Mouse (Mus musculus) liver, adult (tissue): ENCODE data around the gene Fra10ac1.
A peak's percentile ranks its signal among the peaks of the same experiment; 100 is the strongest.

ENCODE experiments used
- GATA4 ChIP-seq: IDR thresholded peaks from 2 replicates; pipeline ENCODE4 v1.6.1; 2014; ENCODE audit warnings: mild to moderate bottlenecking, low read length; ENCODE audit not compliant: insufficient replicate concordance

Gene Fra10ac1

GRCm38 (mm10) chr19:38244748-38245147, 20.8 kb upstream of the Fra10ac1 start:
- no peak for TF ChIP-seq GATA4

DNA sequence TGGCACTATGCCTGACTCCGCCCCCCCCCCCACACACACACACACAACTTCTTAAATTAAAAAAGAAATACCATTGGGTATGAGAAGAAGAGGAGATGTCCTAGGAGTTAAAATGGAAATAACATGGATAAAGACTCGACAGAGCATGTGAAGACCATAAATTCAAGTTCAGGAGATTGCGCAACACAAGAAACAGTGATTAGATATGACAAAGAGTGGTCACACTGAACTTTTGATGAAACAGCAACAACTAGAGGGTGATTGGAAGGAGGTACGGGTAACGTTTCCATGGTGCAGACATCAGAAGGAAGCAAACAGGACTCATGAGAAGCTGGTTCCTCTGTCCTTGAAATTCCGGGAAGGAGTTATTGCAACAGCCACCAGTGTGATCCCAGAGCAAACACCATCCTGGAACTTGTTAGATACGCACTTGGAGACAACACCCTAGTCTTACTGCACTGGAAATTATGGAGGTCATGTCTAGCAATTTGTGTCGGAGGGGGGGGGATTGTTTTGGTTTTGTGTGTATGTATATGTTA, 18.4 kb upstream of the Fra10ac1 start:
- TF ChIP-seq GATA4 = no peak

DNA sequence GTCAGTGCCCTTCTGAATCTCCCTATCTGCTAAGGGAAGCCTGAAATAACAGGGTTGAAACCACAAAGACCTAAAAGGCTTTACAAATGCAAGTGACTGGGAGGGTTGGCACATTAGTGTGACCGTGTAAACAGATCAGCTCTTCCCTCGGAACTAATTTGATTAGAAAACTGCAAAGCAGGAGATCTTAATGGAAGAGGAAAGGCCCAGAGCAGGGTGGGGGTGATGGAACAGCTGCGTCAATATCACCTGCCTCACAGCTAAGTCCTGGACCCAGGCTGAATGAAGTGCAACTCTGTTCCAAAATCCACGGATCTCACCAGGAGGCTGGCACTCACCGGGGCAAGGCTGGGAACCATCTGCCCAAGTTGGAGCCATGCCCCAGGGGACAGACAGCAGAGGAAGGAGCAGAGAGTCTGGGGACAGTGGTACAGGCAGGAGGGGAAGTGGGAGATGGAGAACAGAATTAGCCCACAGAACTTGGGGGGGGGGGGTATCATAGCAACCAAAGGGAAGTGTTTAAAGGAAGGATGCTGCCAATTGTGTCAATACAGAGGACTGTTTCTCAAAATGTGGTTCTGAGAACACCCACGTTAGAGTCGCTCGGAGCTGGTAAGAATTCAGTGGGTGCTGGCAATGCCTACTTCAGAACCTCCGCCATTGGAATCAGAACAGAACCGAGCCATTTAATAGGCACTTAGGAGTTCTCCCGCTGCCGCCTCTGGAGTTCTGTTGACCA, 14.4 kb upstream of the Fra10ac1 start:
- no peak for TF ChIP-seq GATA4

GRCm38 (mm10) chr19:38237834-38238212, 13.9 kb upstream of the Fra10ac1 start:
- no peak for TF ChIP-seq GATA4

DNA sequence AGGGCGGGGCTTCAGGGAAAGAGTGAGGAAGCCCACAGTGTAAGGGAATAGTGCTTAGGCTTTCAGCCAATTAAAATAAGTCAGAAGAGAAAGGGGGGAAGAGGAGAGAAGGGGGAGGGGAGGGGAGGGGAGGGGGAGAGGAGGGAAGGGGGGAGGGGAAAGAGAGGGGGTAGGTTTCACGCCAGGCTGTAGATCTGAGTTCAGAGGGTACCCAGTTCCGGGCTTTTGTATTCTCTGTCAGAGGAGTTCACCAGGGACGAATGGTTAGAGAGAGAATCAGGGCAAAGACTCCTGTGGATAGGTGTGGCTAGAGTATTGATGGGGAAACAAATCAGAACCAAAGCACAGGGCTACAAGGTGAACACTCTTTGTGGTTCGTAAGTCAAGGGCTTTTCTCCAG, 12.6 kb upstream of the Fra10ac1 start:
- TF ChIP-seq GATA4 = no peak

DNA sequence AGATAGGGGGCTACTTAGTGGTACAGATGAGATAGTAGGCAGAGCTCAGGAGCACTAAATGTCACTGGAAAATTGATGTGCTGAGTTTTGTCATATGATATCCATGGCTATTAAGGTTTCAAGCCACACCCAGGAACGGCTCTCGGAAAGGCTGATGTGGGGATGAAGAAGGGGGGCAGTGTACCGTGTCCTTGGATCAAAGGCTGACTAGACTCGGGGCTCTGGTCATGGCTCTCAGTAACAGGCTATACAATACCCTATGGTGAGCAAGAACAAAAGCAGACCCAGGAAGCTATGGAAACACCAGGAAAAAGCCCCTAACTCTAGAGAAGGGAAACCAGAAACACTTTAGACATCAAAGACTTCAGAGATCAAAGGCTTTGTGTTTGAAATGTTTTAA, 8.6 kb upstream of the Fra10ac1 start:
- TF ChIP-seq GATA4 = no peak

DNA sequence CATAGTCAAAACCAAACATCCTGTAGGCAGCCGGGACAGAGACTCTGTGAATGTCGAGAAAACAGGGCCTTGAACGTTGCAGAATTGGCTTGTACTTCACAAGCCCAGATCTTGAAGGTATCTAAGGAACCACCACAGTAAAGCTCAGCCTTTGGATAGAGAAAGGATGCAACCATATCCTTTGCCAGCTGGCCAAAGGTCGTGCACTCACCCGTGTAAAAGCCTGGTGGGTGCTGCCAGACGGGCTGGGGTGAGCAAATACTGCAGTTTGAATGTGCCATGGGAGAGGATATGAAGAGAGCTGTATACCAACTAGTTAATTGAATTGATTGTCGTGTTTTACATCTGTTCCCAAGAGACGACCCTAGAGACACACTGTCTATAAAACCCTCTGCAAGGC, 8.1 kb upstream of the Fra10ac1 start:
- no peak for TF ChIP-seq GATA4

DNA sequence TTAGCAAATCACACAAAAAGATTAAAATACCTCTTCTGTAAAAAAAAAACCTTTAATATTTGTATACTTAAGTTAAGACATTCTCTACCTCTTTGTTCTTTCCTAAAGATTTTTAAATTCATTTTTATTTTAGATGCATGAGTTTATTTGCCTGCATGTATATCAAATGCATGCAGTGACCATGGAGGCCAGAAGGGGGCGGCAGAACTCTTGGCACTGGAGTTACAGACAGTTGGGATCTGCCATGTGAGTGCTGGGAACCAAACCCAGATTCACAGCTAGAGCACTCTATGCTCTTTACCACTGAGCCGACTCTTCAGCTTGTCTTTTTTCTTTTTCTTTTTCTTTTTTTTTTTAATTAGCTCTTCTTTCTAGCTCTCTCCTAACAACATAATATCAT, 4.7 kb upstream of the Fra10ac1 start:
- TF ChIP-seq GATA4 = no peak

- no peak for TF ChIP-seq GATA4
These were observed 717 bp upstream of the Fra10ac1 start for GRCm38 (mm10) chr19:38224685-38225060.

GRCm38 (mm10) chr19:38223356-38223904, 526 bp downstream of the Fra10ac1 start:
- TF ChIP-seq GATA4 = no peak

DNA sequence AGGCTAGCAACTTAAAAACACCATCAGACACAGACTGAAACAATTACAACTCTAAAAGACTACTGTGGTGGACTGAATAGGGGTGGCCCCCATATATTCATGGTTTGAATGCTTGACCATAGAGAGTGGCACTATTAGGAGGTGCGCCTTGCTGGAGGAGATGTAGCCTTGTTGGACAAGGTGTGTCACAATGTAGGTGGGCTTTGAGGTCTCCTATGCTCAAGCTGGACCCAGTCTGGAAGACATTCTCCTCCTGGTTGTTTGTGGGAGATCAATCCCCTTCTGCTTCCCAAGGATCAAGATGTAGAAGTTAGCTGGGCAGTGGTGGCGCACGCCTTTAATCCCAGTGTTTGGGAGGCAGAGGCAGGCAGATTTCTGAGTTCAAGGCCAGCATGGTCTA, 6.3 kb downstream of the Fra10ac1 start:
- TF ChIP-seq GATA4 = no peak

DNA sequence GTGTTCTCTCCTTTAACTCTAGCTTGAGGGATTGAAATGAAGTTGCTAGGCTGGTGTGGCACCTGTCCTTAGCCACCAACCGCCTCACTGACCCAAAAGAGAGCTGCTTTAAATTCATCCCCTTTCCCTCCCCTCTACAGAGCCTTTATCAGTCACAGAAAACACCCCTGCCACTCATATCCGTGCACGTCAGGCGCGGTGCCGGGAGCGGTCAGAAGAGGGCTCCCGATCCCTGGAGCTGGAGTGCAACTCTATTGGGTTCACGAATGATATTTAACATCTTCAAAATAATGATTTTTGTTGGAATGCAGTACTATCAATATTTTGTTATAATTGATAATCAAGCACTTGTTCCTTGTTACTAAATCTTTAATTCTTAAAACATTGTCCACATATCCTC, 17.3 kb downstream of the Fra10ac1 start:
- no peak for TF ChIP-seq GATA4

DNA sequence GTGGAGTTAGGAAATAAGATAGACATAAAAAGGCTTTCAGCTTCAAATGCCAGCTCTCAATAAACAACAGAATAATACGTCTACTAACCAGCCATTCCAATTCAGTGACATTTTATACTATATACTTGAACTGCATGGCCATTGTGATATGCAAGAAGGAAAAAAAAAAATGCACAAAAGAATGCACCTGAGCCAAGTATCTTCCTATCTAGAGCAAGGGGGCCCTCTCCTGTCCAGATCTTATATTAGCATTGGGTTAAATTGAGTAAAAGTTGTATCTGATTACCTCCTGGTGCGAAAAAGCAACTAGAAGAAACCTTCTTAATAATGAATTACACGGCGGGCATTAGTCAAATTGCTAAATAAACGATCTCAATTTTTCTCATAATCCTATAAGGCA, 25.2 kb downstream of the Fra10ac1 start:
- TF ChIP-seq GATA4 = no peak

DNA sequence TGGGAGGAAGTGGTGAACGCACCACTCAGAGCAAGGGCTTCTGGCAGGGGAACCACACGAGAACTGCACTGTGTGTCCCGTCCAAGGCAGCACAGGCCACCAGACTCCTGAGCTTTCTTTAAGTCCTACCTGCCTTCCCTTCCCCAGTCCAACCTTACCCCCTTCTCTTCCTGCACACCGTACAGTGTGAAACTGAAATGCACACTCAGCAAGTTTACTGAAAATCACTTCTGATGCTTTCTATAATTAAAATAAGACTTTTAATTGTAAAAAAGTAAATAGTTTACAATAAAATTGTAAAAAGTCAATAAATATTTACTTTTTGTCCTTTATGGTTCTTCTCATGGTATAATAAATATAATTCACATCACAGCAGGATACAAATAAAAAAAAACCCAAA, 28.7 kb downstream of the Fra10ac1 start:
- no peak for TF ChIP-seq GATA4

- 0 out of 2 replicates have a peak, but pooled peaks have one; percentile 15 for TF ChIP-seq GATA4
These were observed 32.5 kb downstream of the Fra10ac1 start for GRCm38 (mm10) chr19:38191446-38191845.

- TF ChIP-seq GATA4 = no peak
These were observed 33.4 kb downstream of the Fra10ac1 start for GRCm38 (mm10) chr19:38190606-38191005.

DNA sequence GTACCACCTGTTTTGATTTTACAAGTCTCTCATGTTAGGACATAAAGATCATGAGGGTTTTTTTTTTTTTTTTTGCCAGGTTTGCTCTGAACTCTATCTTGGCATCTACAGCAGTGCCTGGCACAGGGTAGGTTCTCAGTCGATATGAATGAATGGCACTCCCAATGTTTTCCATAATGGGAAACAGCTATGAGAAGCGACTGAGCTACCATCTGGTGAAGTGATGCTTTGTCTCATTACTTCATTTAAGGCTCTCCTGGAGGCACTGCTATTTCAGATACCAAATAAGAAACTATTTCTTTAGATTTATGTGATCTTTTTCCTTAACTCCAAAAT, 36.6 kb downstream of the Fra10ac1 start:
- TF ChIP-seq GATA4 = no peak
